Mouse (Mus musculus) CH12.LX (cell line): Measurements from ENCODE around the gene Clasp2. TPM values are rescaled to one million over a fixed set of nuclear protein-coding genes. Genes with fewer than 3 reads are reported as not detected.

ENCODE experiments used
- DNase-seq: peaks from one replicate; pipeline ENCODE4 v3.0.0-alpha.2; 2013; ENCODE audit errors: extremely low read depth
- H3K27ac ChIP-seq: 2 replicates; pipeline ENCODE4 v1.5.1; 2012; ENCODE audit warnings: low read depth, mild to moderate bottlenecking, control low read depth, moderate library complexity; ENCODE audit not compliant: insufficient read depth
- H3K27me3 ChIP-seq: replicated peaks from 2 replicates; pipeline ENCODE3; 2012; ENCODE audit warnings: inconsistent platforms
- H3K36me3 ChIP-seq, 2 experiments: replicated peaks in 1 of 2; 2 replicates each; pipeline versions ENCODE3 to v1.6.1; 2012; ENCODE audit warnings: inconsistent platforms in 1 of 2, low read length in 1 of 2, mild to moderate bottlenecking in 1 of 2, mixed read lengths in 1 of 2, moderate library complexity in 1 of 2; ENCODE audit not compliant: control insufficient read depth in 1 of 2, insufficient read depth in 1 of 2
- H3K4me1 ChIP-seq, 2 experiments: 2 replicates each; pipeline ENCODE4 v1.6.1; 2012; ENCODE audit warnings: inconsistent platforms in 1 of 2, moderate library complexity in 1 of 2; ENCODE audit not compliant: insufficient read depth in 2 of 2, control insufficient read depth in 1 of 2
- H3K4me2 ChIP-seq: 2 replicates; pipeline ENCODE4 v1.6.1; 2012; ENCODE audit warnings: low read depth, mild to moderate bottlenecking, control low read depth; ENCODE audit not compliant: poor library complexity, insufficient read depth, severe bottlenecking
- H3K4me3 ChIP-seq, 3 experiments: fragments of 150-350 bp in 1 of 3; sonication (generic) in 1 of 3; replicated peaks in 1 of 3; 2 replicates each; pipeline versions ENCODE3 to v1.5.1; 2011 to 2012; ENCODE audit warnings: low read depth in 2 of 3, low read length in 2 of 3, mild to moderate bottlenecking in 2 of 3, moderate library complexity in 2 of 3, control low read depth in 1 of 3, improper control_type of control experiment in 1 of 3, inconsistent platforms in 1 of 3, mixed read lengths in 1 of 3; ENCODE audit not compliant: poor library complexity in 1 of 3
- H3K79me2 ChIP-seq: replicated peaks from 2 replicates; pipeline ENCODE4 v1.6.1; 2012; ENCODE audit warnings: mild to moderate bottlenecking, moderate library complexity; ENCODE audit not compliant: control insufficient read depth, poor library complexity, insufficient read depth, severe bottlenecking; ENCODE audit errors: extremely low read depth
- H3K9ac ChIP-seq: 2 replicates; pipeline ENCODE4 v1.6.1; 2012; ENCODE audit warnings: low read depth, mild to moderate bottlenecking, control low read depth, moderate library complexity; ENCODE audit not compliant: insufficient read depth
- H3K9me3 ChIP-seq: replicated peaks from 2 replicates; pipeline ENCODE3; 2012; ENCODE audit warnings: low read length, inconsistent platforms, mixed read lengths
- BHLHE40 ChIP-seq: IDR thresholded peaks from 2 replicates; pipeline ENCODE4 v1.6.1; 2011; ENCODE audit warnings: mild to moderate bottlenecking, low read depth, low read length, improper control_type of control experiment
- CTCF ChIP-seq, 2 experiments: IDR thresholded peaks in 1 of 2; conservative IDR thresholded peaks in 1 of 2; 2 replicates each; pipeline ENCODE4 v1.5.1; 2011 to 2012; ENCODE audit warnings: low read depth in 2 of 2, low read length in 2 of 2, improper control_type of control experiment in 1 of 2, inconsistent platforms in 1 of 2, mild to moderate bottlenecking in 1 of 2, moderate library complexity in 1 of 2
- ETS1 ChIP-seq: conservative IDR thresholded peaks from 2 replicates; pipeline ENCODE4 v1.6.1; 2012; ENCODE audit warnings: low read depth, mild to moderate bottlenecking, inconsistent platforms, low read length, improper control_type of control experiment, moderate library complexity
- GABPA ChIP-seq: IDR thresholded peaks from 2 replicates; pipeline ENCODE4 v1.6.1; 2012; ENCODE audit warnings: low read depth, low read length, improper control_type of control experiment, inconsistent platforms; ENCODE audit not compliant: insufficient replicate concordance
- JUN ChIP-seq: IDR thresholded peaks from 2 replicates; pipeline ENCODE4 v1.6.1; 2011; ENCODE audit warnings: low read depth, mild to moderate bottlenecking, low read length, improper control_type of control experiment, moderate library complexity; ENCODE audit not compliant: insufficient read depth
- JUND ChIP-seq: conservative IDR thresholded peaks from 2 replicates; pipeline ENCODE4 v1.6.1; 2011; ENCODE audit warnings: low read depth, low read length, improper control_type of control experiment
- MAZ ChIP-seq: IDR thresholded peaks from 2 replicates; pipeline ENCODE4 v1.6.1; 2012; ENCODE audit warnings: low read depth, mild to moderate bottlenecking, inconsistent platforms, low read length, improper control_type of control experiment, moderate library complexity
- MEF2A ChIP-seq: IDR thresholded peaks from 2 replicates; pipeline ENCODE4 v1.6.1; 2014; ENCODE audit warnings: low read depth, mild to moderate bottlenecking, inconsistent platforms, low read length, improper control_type of control experiment, borderline replicate concordance
- NELFE ChIP-seq: IDR thresholded peaks from 2 replicates; pipeline ENCODE4 v1.6.1; 2011; ENCODE audit warnings: low read depth, low read length, improper control_type of control experiment
- NRF1 ChIP-seq: IDR thresholded peaks from 2 replicates; pipeline ENCODE4 v1.6.1; 2014; ENCODE audit warnings: low read depth, mild to moderate bottlenecking, inconsistent platforms, low read length, improper control_type of control experiment, moderate library complexity
- RCOR1 ChIP-seq: conservative IDR thresholded peaks from 2 replicates; pipeline ENCODE4 v1.6.1; 2012; ENCODE audit warnings: low read depth, mild to moderate bottlenecking, inconsistent platforms, low read length, improper control_type of control experiment
- SMC3 ChIP-seq: IDR thresholded peaks from 2 replicates; pipeline ENCODE4 v1.6.1; 2011; ENCODE audit warnings: low read depth, low read length, improper control_type of control experiment
- TBP ChIP-seq: conservative IDR thresholded peaks from 2 replicates; pipeline ENCODE4 v1.6.1; 2011; ENCODE audit warnings: low read depth, low read length, improper control_type of control experiment
- ZC3H11A ChIP-seq: IDR thresholded peaks from 2 replicates; pipeline ENCODE4 v1.6.1; 2012; ENCODE audit warnings: low read depth, mild to moderate bottlenecking, inconsistent platforms, low read length, improper control_type of control experiment
- ZKSCAN1 ChIP-seq: IDR thresholded peaks from 2 replicates; pipeline ENCODE4 v1.6.1; 2012; ENCODE audit warnings: low read depth, inconsistent platforms, low read length, improper control_type of control experiment, borderline replicate concordance
- ZMIZ1 ChIP-seq: IDR thresholded peaks from 2 replicates; pipeline ENCODE4 v1.6.1; 2012; ENCODE audit warnings: low read depth, mild to moderate bottlenecking, inconsistent platforms, low read length, improper control_type of control experiment
- ZNF384 ChIP-seq: IDR thresholded peaks from 2 replicates; pipeline ENCODE4 v1.6.1; 2012; ENCODE audit warnings: low read depth, low read length, improper control_type of control experiment, inconsistent platforms
- dilution Hi-C: fragments of 300-500 bp; cut with MboI; formaldehyde crosslinking; loops from 2 replicates; pipeline ENCODE4 v1.14.3; 2020; ENCODE audit warnings: low sequenced_read_pairs; ENCODE audit not compliant: extremely low pct_unique_long_range_greater_than_20kb, extremely low pct_ligation_motif_present
- in situ Hi-C: fragments of 300-500 bp; cut with MboI; formaldehyde crosslinking; loops from 3 replicates; pipeline ENCODE4 v1.14.3; 2019; ENCODE audit warnings: low sequenced_read_pairs, low pct_ligation_motif_present, low pct_unique_long_range_greater_than_20kb, mixed read lengths
- polyA plus RNA-seq: library from polyadenylated mRNA; unstranded; fragments of >175 nt; gene quantifications from 2 replicates; pipeline ENCODE4 v1.2.1, GENCODE M21; 2012; ENCODE audit warnings: low read depth; ENCODE audit not compliant: insufficient read length
- total RNA-seq, 2 experiments: library from RNA; depleted of rRNA; stranded (reverse); fragments of 300-350 nt in 1 of 2; fragments of >200 nt in 1 of 2; gene quantifications; 2 replicates each; pipeline ENCODE4 v1.2.3; 2012 to 2014

Clasp2 gene
- total and polyA plus RNA-seq, 3 experiments, result 23.9 to 32.4 (median 27.0) TPM

DNA sequence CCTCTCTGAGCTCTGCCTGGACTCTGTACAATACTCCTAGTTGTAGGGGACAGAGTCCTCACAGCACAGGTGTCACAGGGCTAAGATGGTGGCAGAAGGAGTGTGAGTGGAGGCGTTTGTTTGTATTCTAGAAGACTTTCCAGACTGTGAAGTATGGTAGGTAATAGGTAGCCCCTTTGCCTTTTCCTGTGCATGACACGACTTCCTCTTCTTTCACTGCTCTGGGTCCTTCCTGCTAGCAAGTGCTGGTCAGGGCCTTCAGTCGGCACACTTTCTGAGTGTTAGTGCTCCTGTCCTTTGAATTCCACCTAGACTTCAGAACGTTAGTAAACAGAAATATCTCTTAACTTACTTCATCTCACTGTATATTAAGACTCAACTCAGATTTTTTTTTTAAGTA is 29.4 kb downstream of the Clasp2 start:
- DNase-seq, result no peak
- dilution Hi-C loops (no loop called here), in situ Hi-C loops (no loop called here)
- H3K27me3 ChIP-seq, result no peaks in the 10 kb centered on the region
- no peaks in the 10 kb centered on the region for H3K79me2 ChIP-seq
- peaks cover 15 to 63% of the 10 kb centered on the region in 2 experiments for H3K36me3 ChIP-seq
- no peaks in the 10 kb centered on the region for H3K9me3 ChIP-seq
- TF ChIP-seq SMC3 (no peak), RCOR1 (no peak), BHLHE40 (no peak), ZMIZ1 (no peak), GABPA (no peak)
- TF ChIP-seq, all 38 proteins: peak for 0
- no peak overlapping the region for H3K9ac ChIP-seq
- no peak overlapping the region for H3K27ac ChIP-seq
- H3K4me2 ChIP-seq, result no peak overlapping the region
- peaks cover 2 to 16% of the 10 kb centered on the region in 2 experiments; a peak in 2 of 4 replicates for H3K4me1 ChIP-seq
- H3K4me3 ChIP-seq, result no peak overlapping the region

DNA sequence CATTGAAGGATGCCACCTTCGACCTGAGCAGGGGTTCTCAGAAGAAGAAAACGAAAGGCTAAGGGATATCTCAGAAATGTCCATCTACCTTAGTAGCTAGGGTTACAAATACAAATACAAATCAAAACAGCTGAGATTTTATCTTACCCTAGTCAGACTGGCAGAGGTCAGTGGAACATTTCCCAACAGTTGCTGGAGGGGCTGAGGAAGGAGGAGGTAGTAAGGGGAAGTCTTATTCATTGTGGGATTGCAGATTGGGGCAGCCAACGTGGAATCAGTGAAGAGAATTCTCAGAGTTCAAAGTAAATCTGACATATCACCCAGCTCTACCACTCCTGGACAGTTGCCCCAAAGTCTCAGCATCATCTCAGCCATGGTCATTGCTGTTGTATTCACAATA is 39.6 kb downstream of the Clasp2 start:
- Histone ChIP-seq H3K9me3 (no peaks in the 10 kb centered on the region), H3K36me3 (peaks cover 8 to 54% of the 10 kb centered on the region in 2 experiments), H3K4me1 (no peaks in the 10 kb centered on the region), H3K79me2 (0 out of 2 replicates have a peak, but pooled peaks cover 2% of the 10 kb centered on the region)
- DNase-seq, result no peak
- dilution Hi-C loops (no loop called here), in situ Hi-C loops (no loop called here)
- TF ChIP-seq NELFE (no peak), ZKSCAN1 (no peak), NRF1 (no peak), JUND (no peak), TBP (no peak), ZMIZ1 (no peak), JUN (no peak), ZNF384 (no peak), ETS1 (no peak), ZC3H11A (no peak), MAZ (no peak), MEF2A (no peak), CTCF (conservative IDR thresholded peaks at IDR 0.05 in 1 of 2, IDR thresholded peaks at IDR 0.05 in 1 of 2; ENCODE audit: low read depth in 2 of 2, low read length in 2 of 2) (no peak)
- TF ChIP-seq, all 38 proteins: peak for 0
- no peak overlapping the region for H3K9ac ChIP-seq
- H3K27ac ChIP-seq, result no peak overlapping the region
- no peak overlapping the region for H3K4me2 ChIP-seq
- no peaks in the 10 kb centered on the region for H3K27me3 ChIP-seq
- no peak overlapping the region for H3K4me3 ChIP-seq
